Mouse (Mus musculus): ENCODE data around the gene Sugp1.

- TF ChIP-seq CTCF (IDR thresholded peaks at IDR 0.05; ENCODE audit: control insufficient read depth, insufficient read depth, insufficient replicate concordance, low read depth, low read length) (no peak), POLR2A (IDR thresholded peaks at IDR 0.05; ENCODE audit: control insufficient read depth, low read depth, low read length) (no peak)
Observed at GRCm38 (mm10) chr8:70015017-70015416, 27.6 kb upstream of the Sugp1 start.
